Mouse (Mus musculus) stomach, postnatal 0 days (tissue): Measurements from ENCODE around the gene Taf3.

Source experiments
- CTCF ChIP-seq: IDR thresholded peaks from 2 replicates; pipeline ENCODE4 v1.5.1; 2016; ENCODE audit warnings: antibody characterized with exemption, low read depth, mild to moderate bottlenecking, moderate library complexity
- EP300 ChIP-seq: optimal IDR thresholded peaks from 2 replicates; pipeline ENCODE3; 2016; ENCODE audit warnings: antibody characterized with exemption

DNA sequence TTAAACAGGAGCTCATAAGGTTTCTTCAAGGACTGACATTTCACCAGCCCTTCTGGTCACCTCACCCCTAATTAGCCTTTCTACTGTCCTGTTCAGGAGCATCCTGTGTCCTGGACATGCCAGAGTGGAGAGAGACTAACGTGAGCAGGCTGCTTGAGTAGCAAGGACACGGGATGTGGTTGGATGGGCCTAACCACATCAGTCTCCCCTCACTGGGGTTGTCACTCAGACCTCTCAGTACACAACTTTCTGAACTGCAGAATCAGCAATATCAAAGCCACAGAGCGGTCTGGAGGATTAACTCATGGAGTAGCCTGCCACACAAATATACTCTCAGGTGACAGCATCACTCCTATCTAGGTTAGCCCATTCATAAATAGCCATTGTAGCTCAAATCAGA, 101.7 kb downstream of the Taf3 start:
- TF ChIP-seq CTCF (no peak), EP300 (no peak)
